Mouse (Mus musculus) retina, postnatal 1 day (tissue): ENCODE measurements around the gene Plaa.

ENCODE experiments used
- DNase-seq: peaks from one replicate; pipeline ENCODE4 v3.0.0-alpha.2; 2012

Plaa gene

GRCm38 (mm10) chr4:94554955-94555494, 48.0 kb downstream of the Plaa start:
- no peak for DNase-seq

GRCm38 (mm10) chr4:94544321-94544720, 58.7 kb downstream of the Plaa start:
- DNase-seq: no peak

GRCm38 (mm10) chr4:94543041-94543440, 60.0 kb downstream of the Plaa start:
- DNase-seq: no peak

GRCm38 (mm10) chr4:94533205-94533604, 69.8 kb downstream of the Plaa start:
- DNase-seq: no peak

- no peak for DNase-seq
Measured at GRCm38 (mm10) chr4:94529448-94529847, 73.6 kb downstream of the Plaa start.

- peak; percentile 14 for DNase-seq
Measured at GRCm38 (mm10) chr4:94523321-94523720, 79.7 kb downstream of the Plaa start.

- peak; percentile 63 for DNase-seq
Measured at GRCm38 (mm10) chr4:94517631-94518030, 85.4 kb downstream of the Plaa start.
